Mouse (Mus musculus): ENCODE results near the gene Dact3. TPM values are rescaled to one million over a fixed set of nuclear protein-coding genes. Genes with fewer than 3 reads are reported as not detected.

Dact3 gene
- total RNA-seq, 2 experiments from 2014 or later = 15.2 to 17.4 TPM

- DNase-seq (ENCODE audit: low spot score) = no peak
- intact Hi-C loops (cut with DNase I) = no loop called here
Observed at GRCm38 (mm10) chr7:16885905-16886304, 10.8 kb downstream of the Dact3 start.

- intact Hi-C loops (cut with DNase I) = loop anchor here (10.0 kb wide), 1 partner anchor 146 kb away; no protein-coding TSS in a partner anchor
- DNase-seq (ENCODE audit: low spot score) = peak; percentile 55
Observed at GRCm38 (mm10) chr7:16890536-16890935, 15.4 kb downstream of the Dact3 start.

- DNase-seq (ENCODE audit: low spot score) = peak; percentile 88
- intact Hi-C loops (cut with DNase I) = loop anchor here (10.0 kb wide), 1 partner anchor 146 kb away; no protein-coding TSS in a partner anchor
Observed at GRCm38 (mm10) chr7:16890944-16891343, 15.8 kb downstream of the Dact3 start.

GRCm38 (mm10) chr7:16891641-16892351 is 16.7 kb downstream of the Dact3 start, which contains the start of gene Gng8:
Gene Gng8 (plus strand): TSS chr7:16891786.
- intact Hi-C loops (cut with DNase I) = loop anchor here (1.0 to 10.0 kb wide), 4 partner anchors 17 to 147 kb away; no protein-coding TSS in a partner anchor
- peak; percentile 72 for DNase-seq (ENCODE audit: low spot score)

GRCm38 (mm10) chr7:16892352-16892730 is 17.2 kb downstream of the Dact3 start:
- intact Hi-C loops (cut with DNase I) = loop anchor here (1.0 to 10.0 kb wide), 4 partner anchors 18 to 148 kb away; no protein-coding TSS in a partner anchor
- DNase-seq (ENCODE audit: low spot score) = no peak

- intact Hi-C loops (cut with DNase I) = loop anchor here (2.0 to 10.0 kb wide), 3 partner anchors 69 to 149 kb away; no protein-coding TSS in a partner anchor
- no peak for DNase-seq (ENCODE audit: low spot score)
Observed at GRCm38 (mm10) chr7:16893612-16894011, 18.5 kb downstream of the Dact3 start.

- intact Hi-C loops (cut with DNase I) = loop anchor here (10.0 kb wide), 1 partner anchor 149 kb away; no protein-coding TSS in a partner anchor
- DNase-seq (ENCODE audit: low spot score) = no peak
Observed at GRCm38 (mm10) chr7:16894279-16894678, 19.2 kb downstream of the Dact3 start.

GRCm38 (mm10) chr7:16895000-16895399 is 19.9 kb downstream of the Dact3 start:
- intact Hi-C loops (cut with DNase I) = loop anchor here (1.0 to 10.0 kb wide), 2 partner anchors 17 to 150 kb away; no protein-coding TSS in a partner anchor
- peak; percentile 59 for DNase-seq (ENCODE audit: low spot score)

GRCm38 (mm10) chr7:16895511-16895910 is 20.4 kb downstream of the Dact3 start:
- no peak for DNase-seq (ENCODE audit: low spot score)
- intact Hi-C loops (cut with DNase I) = loop anchor here (1.0 to 10.0 kb wide), 2 partner anchors 17 to 151 kb away; no protein-coding TSS in a partner anchor

GRCm38 (mm10) chr7:16900526-16900925 is 25.4 kb downstream of the Dact3 start:
- intact Hi-C loops (cut with DNase I) = no loop called here

GRCm38 (mm10) chr7:16903439-16903955 is 28.4 kb downstream of the Dact3 start:
- intact Hi-C loops (cut with DNase I) = no loop called here
- no peak for DNase-seq (ENCODE audit: low spot score)

More at GRCm38 (mm10) chr7:16900526-16900925, 25.4 kb downstream of the Dact3 start:
- no peak for DNase-seq (ENCODE audit: low spot score)

GRCm38 (mm10) chr7:16904120-16904675 is 29.1 kb downstream of the Dact3 start:
- no peak for DNase-seq (ENCODE audit: low spot score)
- intact Hi-C loops (cut with DNase I) = no loop called here

GRCm38 (mm10) chr7:16905491-16906021 is 30.4 kb downstream of the Dact3 start:
- peak; percentile 55 for DNase-seq (ENCODE audit: low spot score)
- intact Hi-C loops (cut with DNase I) = no loop called here

GRCm38 (mm10) chr7:16906281-16906680 is 31.2 kb downstream of the Dact3 start, which contains the start of gene Ptgir:
Gene Ptgir (plus strand): TSS chr7:16906490.
- DNase-seq (ENCODE audit: low spot score) = peak; percentile 74
- intact Hi-C loops (cut with DNase I) = no loop called here

GRCm38 (mm10) chr7:16906889-16907559 is 31.9 kb downstream of the Dact3 start:
- no peak for DNase-seq (ENCODE audit: low spot score)
- intact Hi-C loops (cut with DNase I) = no loop called here

- no peak for DNase-seq (ENCODE audit: low spot score)
- intact Hi-C loops (cut with DNase I) = no loop called here
Observed at GRCm38 (mm10) chr7:16907842-16908241, 32.7 kb downstream of the Dact3 start.

GRCm38 (mm10) chr7:16908367-16908766 is 33.2 kb downstream of the Dact3 start:
- intact Hi-C loops (cut with DNase I) = no loop called here
- DNase-seq (ENCODE audit: low spot score) = no peak

- no peak for DNase-seq (ENCODE audit: low spot score)
- intact Hi-C loops (cut with DNase I) = no loop called here
Observed at GRCm38 (mm10) chr7:16908859-16909258, 33.7 kb downstream of the Dact3 start.

- DNase-seq (ENCODE audit: low spot score) = no peak
- intact Hi-C loops (cut with DNase I) = no loop called here
Observed at GRCm38 (mm10) chr7:16909909-16910308, 34.8 kb downstream of the Dact3 start.

GRCm38 (mm10) chr7:16911904-16912303 is 36.8 kb downstream of the Dact3 start:
- no peak for DNase-seq (ENCODE audit: low spot score)
- intact Hi-C loops (cut with DNase I) = loop anchor here (1.0 kb wide), 1 partner anchor 17 kb away; no protein-coding TSS in a partner anchor
